Mouse (Mus musculus) adrenal gland, adult 8-10 months (tissue): ENCODE measurements around the gene Sytl3. TPM values are rescaled to one million over a fixed set of nuclear protein-coding genes. Genes with fewer than 3 reads are reported as not detected.
A peak's percentile ranks its signal among the peaks of the same experiment; 100 is the strongest.

Experiments used
- DNase-seq: peaks from one replicate; pipeline ENCODE4 v3.0.0; 2022
- total RNA-seq, 4 experiments: library from RNA; stranded (reverse); gene quantifications; 2 replicates each; pipeline ENCODE4 v1.2.4; 2022

Gene Sytl3
- total RNA-seq, 4 experiments from 2014 or later: 0.31 to 1.2 (median 0.66) TPM

- DNase-seq: no peak
Observed at GRCm38 (mm10) chr17:6779632-6780031, 120.7 kb downstream of the Sytl3 start.

GRCm38 (mm10) chr17:6780521-6781115, 121.7 kb downstream of the Sytl3 start:
- DNase-seq: no peak

GRCm38 (mm10) chr17:6781273-6781672, 122.4 kb downstream of the Sytl3 start:
- no peak for DNase-seq

GRCm38 (mm10) chr17:6782033-6782526, 123.2 kb downstream of the Sytl3 start:
- no peak for DNase-seq

GRCm38 (mm10) chr17:6782611-6783005, 123.7 kb downstream of the Sytl3 start, which contains the start of gene Ezr:
Gene Ezr, minus strand, starts transcription at chr17:6782784.
- DNase-seq: peak; percentile 79

GRCm38 (mm10) chr17:6783006-6783661, 124.2 kb downstream of the Sytl3 start:
- peak; percentile 43 for DNase-seq

GRCm38 (mm10) chr17:6783756-6784357, 125.0 kb downstream of the Sytl3 start:
- no peak for DNase-seq

GRCm38 (mm10) chr17:6787241-6787640, 128.3 kb downstream of the Sytl3 start:
- no peak for DNase-seq

Other genes with a start within 250 kb of the Sytl3 start
- gene Dynlt1b, start 229.0 kb upstream of the Sytl3 start, total RNA-seq: 100 to 1,000 TPM in 3 of 4 experiments, 10 to 100 TPM in 1; 90.2 to 122 (median 107) TPM
- 10 to 100 TPM in 3 of 4 experiments, 1 to 10 TPM in 1; 5.6 to 23.8 (median 12.6) TPM for gene Dynlt1c, start 57.4 kb upstream of the Sytl3 start, total RNA-seq
- 100 to 1,000 TPM in 3 of 4 experiments, 10 to 100 TPM in 1; 99.3 to 120 (median 106) TPM for gene Dynlt1f, start 3.2 kb upstream of the Sytl3 start, total RNA-seq
- gene Ezr, start 123.7 kb downstream of the Sytl3 start, total RNA-seq: 10 to 100 TPM; 18.8 to 34.8 (median 23.9) TPM